Mouse (Mus musculus): Measurements from ENCODE around the gene Scamp3.

The Scamp3 gene

GRCm38 (mm10) chr3:89163643-89164245, 13.5 kb upstream of the Scamp3 start:
- no peak for DNase-seq (ENCODE audit: low spot score)

GRCm38 (mm10) chr3:89164506-89165267, 12.6 kb upstream of the Scamp3 start, which contains the start of gene Clk2:
Gene Clk2, plus strand, starts transcription at chr3:89164795.
- DNase-seq (ENCODE audit: low spot score): peak; percentile 88

GRCm38 (mm10) chr3:89165268-89165870, 11.9 kb upstream of the Scamp3 start:
- DNase-seq (ENCODE audit: low spot score): no peak

GRCm38 (mm10) chr3:89166945-89167344, 10.3 kb upstream of the Scamp3 start:
- no peak for DNase-seq (ENCODE audit: low spot score)

- DNase-seq (ENCODE audit: low spot score): no peak
Observed at GRCm38 (mm10) chr3:89174844-89175243, 2.4 kb upstream of the Scamp3 start.

GRCm38 (mm10) chr3:89175544-89175943, 1.7 kb upstream of the Scamp3 start:
- no peak for DNase-seq (ENCODE audit: low spot score)

- no peak for DNase-seq (ENCODE audit: low spot score)
Observed at GRCm38 (mm10) chr3:89176421-89176820, 852 bp upstream of the Scamp3 start.

- no peak for DNase-seq (ENCODE audit: low spot score)
Observed at GRCm38 (mm10) chr3:89178107-89178385, 773 bp downstream of the Scamp3 start.

- DNase-seq (ENCODE audit: low spot score): no peak
Observed at GRCm38 (mm10) chr3:89179056-89179455, 1.8 kb downstream of the Scamp3 start.

GRCm38 (mm10) chr3:89181749-89182500, 4.7 kb downstream of the Scamp3 start:
- no peak for DNase-seq (ENCODE audit: low spot score)

GRCm38 (mm10) chr3:89182531-89183057, 5.3 kb downstream of the Scamp3 start:
- no peak for DNase-seq (ENCODE audit: low spot score)

- DNase-seq (ENCODE audit: low spot score): peak; percentile 92
Observed at GRCm38 (mm10) chr3:89183058-89183958, 6.0 kb downstream of the Scamp3 start, which contains the start of gene Fam189b. Gene Fam189b, plus strand, starts transcription at chr3:89183143.

- DNase-seq (ENCODE audit: low spot score): no peak
Observed at GRCm38 (mm10) chr3:89183959-89184315, 6.7 kb downstream of the Scamp3 start.

GRCm38 (mm10) chr3:89187197-89187596, 9.9 kb downstream of the Scamp3 start:
- DNase-seq (ENCODE audit: low spot score): no peak

- no peak for DNase-seq (ENCODE audit: low spot score)
Observed at GRCm38 (mm10) chr3:89187690-89188477, 10.6 kb downstream of the Scamp3 start.

GRCm38 (mm10) chr3:89188478-89188875, 11.2 kb downstream of the Scamp3 start:
- no peak for DNase-seq (ENCODE audit: low spot score)

GRCm38 (mm10) chr3:89190436-89190835, 13.2 kb downstream of the Scamp3 start:
- DNase-seq (ENCODE audit: low spot score): no peak

GRCm38 (mm10) chr3:89193351-89193750, 16.1 kb downstream of the Scamp3 start:
- no peak for DNase-seq (ENCODE audit: low spot score)

- no peak for DNase-seq (ENCODE audit: low spot score)
Observed at GRCm38 (mm10) chr3:89193853-89194252, 16.6 kb downstream of the Scamp3 start.

Measured in left cerebral cortex, adult 11 months (tissue).